Mouse (Mus musculus): ENCODE data around the gene Gjd3.
A peak's percentile ranks its signal among the peaks of the same experiment; 100 is the strongest.
"Not testable (repeated sequence)": the region's sequence is repeated elsewhere in the genome, so short reads cannot be mapped to it uniquely, and the experiment has no call there.

Gjd3 gene

DNA sequence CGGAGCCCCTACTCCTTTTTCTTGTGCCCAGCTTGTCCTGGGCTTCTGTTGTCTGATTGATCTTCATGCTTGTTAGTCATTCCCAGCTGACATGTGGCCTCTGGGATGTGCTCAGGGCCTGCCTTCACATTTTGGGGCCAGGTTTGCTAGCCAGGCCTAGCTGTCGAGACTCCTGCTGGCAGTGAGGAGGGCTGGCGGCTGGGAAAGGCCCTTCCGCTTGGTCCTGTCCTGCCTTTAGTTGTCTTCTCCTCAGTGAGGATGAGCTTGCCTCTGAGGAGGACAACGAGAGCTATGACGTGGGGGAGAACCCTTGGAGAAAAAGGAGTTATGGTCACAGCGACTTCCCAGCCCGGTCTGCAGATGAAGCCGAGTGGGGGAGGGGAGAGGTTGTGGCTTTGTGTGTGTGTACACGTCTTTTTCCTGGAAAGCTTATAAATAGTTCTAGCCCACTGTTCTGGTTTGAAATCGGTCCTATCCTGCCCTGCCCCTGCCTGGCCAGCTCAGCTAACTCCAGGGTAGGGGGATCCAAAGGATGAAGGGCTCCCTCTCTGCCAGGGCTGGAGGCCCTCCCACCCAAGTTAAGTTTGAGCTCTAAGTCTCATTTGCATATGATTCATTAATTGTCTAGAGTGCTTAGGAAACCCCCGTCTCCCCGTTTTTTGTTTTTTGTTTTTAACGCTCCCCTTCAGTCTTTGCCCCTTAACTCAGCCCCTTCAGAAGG lies 38.9 kb downstream of the Gjd3 start:
- peak; percentile 80 for DNase-seq

- DNase-seq, result peak; percentile 88
Observed at GRCm38 (mm10) chr11:98942923-98943641, 39.7 kb downstream of the Gjd3 start.

- DNase-seq, result no peak
Observed at GRCm38 (mm10) chr11:98942555-98942922, 40.3 kb downstream of the Gjd3 start.

DNA sequence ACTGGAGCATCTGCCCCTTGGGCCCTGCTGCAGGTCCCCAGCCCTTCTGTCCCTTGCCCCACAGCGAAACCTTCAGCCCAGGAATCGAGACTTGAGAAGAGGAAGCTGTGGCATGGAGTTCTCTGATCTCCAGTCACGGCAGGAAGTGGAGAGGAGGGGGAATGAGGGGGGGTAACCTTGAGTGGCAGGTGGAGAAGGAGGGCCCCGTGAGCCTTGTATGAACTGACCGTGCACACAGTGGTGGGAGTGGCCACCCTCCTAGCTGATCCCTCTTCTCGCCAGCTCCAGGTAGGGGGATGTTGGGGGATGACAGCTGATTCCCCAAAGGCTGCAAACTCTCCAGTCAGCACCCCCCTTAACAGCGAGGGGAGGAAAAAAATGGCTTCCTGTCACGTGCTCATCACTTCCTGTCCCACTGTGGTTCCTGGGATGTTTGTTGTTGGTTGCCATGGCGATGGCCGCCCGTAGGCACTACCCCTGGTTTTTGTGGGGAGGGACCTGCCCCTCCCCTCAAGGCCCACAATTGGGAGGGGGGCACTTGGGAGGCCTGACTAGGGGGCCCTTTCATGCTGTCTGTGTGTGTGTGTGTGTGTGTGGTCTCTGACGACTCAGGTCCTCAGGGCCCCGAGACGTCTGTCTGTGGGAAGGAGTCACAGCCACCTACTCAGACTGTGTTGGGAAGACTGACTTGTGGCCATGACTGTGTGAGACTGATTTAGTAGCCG lies 40.8 kb downstream of the Gjd3 start:
- peak; percentile 96 for DNase-seq

GRCm38 (mm10) chr11:98941341-98941825 lies 41.4 kb downstream of the Gjd3 start:
- DNase-seq, result peak; percentile 78

- DNase-seq, result no peak
Observed at GRCm38 (mm10) chr11:98940776-98941175, 42.0 kb downstream of the Gjd3 start.

GRCm38 (mm10) chr11:98939953-98940641 lies 42.7 kb downstream of the Gjd3 start:
- DNase-seq, result peak; percentile 59

- peak; percentile 54 for DNase-seq
Observed at GRCm38 (mm10) chr11:98939084-98939952, 43.5 kb downstream of the Gjd3 start.

GRCm38 (mm10) chr11:98938701-98939083 lies 44.1 kb downstream of the Gjd3 start:
- no peak for DNase-seq

- peak; percentile 78 for DNase-seq
Observed at GRCm38 (mm10) chr11:98937914-98938694, 44.7 kb downstream of the Gjd3 start.

GRCm38 (mm10) chr11:98937410-98937913 lies 45.4 kb downstream of the Gjd3 start:
- peak; percentile 96 for DNase-seq

- DNase-seq, result peak; percentile 81
Observed at GRCm38 (mm10) chr11:98936606-98937409, 46.0 kb downstream of the Gjd3 start.

DNA sequence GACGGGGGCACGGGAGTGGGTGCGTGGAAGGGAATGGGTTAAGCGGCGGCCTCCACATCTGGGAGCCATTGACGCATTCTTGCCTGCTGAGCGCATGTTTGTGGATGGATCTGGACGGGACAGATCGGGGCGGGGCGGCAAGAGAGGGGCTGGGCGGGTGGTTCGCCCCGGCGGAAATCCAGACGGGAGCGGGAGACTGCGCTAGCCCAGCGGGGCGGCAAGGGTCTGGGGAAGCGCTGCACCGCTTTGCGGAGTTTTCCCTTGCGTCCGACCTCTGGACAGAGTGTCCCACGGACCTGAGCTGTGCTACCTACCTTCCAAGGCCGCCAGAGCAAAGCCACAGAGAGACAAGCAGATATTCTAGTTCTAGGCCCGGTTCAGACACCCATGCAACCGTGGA lies 46.6 kb downstream of the Gjd3 start:
- peak; percentile 89 for DNase-seq

- DNase-seq, result no peak
Observed at GRCm38 (mm10) chr11:98935123-98935522, 47.7 kb downstream of the Gjd3 start.

- DNase-seq, result no peak
Observed at GRCm38 (mm10) chr11:98934367-98934766, 48.4 kb downstream of the Gjd3 start.

DNA sequence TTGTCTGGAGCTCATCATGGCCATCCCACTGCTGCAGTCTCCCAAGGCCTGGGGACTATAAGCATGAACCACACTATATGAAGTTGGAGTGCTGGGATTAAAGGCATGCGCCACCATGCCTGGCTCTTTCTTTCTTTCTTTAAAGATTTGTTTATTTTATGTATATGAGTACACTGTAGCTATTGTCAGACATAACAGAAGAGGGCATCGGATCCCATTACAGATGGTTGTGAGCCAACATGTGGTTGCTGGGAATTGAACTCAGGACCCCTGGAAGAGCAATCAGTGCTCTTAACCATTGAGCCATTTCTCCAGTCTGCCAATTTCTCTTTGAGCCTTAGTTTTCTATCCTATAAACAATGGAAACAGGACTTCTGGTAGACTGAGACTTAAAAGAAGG lies 49.0 kb downstream of the Gjd3 start:
- DNase-seq, result not testable (repeated sequence)

- peak; percentile 90 for DNase-seq
Observed at GRCm38 (mm10) chr11:98933151-98933550, 49.7 kb downstream of the Gjd3 start.

DNA sequence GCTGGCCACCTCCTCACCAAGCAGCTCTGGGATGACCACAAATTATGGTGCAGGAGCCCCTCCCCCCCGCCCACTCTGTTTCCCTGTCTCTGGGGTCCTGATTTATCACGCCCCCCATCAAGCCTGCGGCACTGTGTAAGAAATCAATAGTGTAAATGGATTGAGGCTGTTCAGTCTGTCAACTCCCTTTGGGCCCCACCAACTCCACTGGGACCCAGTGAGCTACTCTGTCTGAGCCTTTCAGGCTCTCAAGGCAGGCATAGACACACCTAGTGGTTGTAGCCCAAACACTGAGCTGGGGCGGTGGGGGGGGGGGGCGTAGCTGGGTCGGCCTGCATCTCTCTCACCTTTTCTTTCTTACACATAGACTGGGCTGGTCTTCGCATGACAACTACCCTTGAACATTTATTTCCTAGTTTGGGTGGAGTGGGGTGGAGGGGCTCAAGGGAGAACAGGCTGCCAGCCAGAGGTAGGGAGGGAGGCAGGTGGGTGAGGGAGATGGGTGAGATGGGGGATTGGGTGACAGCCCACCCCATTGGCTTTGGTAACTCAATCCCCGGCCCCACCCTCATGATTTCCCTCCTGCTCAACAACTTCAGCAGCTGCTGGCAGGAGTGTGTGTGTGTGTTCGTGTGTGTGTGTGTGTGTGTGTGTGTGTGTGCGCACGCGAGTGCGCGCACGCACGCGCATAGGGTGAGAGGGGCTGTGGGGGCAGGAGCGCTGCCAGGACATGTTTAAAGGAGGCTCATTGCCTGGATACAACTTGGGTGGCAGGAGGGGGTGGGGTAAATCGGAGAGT lies 50.3 kb downstream of the Gjd3 start:
- DNase-seq, result no peak

Measured in lung, postnatal 36 days (tissue).